Mouse (Mus musculus): ENCODE results near the gene H2-D1.

Gene H2-D1

GRCm38 (mm10) chr17:35253293-35254093, 9.0 kb upstream of the H2-D1 start:
- in situ Hi-C loops (cut with MboI, MseI), result no loop called here

- in situ Hi-C loops (cut with MboI, MseI), result no loop called here
Measured at GRCm38 (mm10) chr17:35254241-35255098, 8.1 kb upstream of the H2-D1 start.

- in situ Hi-C loops (cut with MboI, MseI), result no loop called here
Measured at GRCm38 (mm10) chr17:35255301-35255700, 7.2 kb upstream of the H2-D1 start.

- in situ Hi-C loops (cut with MboI, MseI), result no loop called here
Measured at GRCm38 (mm10) chr17:35255704-35256103, 6.8 kb upstream of the H2-D1 start.

- in situ Hi-C loops (cut with MboI, MseI), result no loop called here
Measured at GRCm38 (mm10) chr17:35257378-35257777, 5.2 kb upstream of the H2-D1 start.

GRCm38 (mm10) chr17:35257824-35258491, 4.6 kb upstream of the H2-D1 start:
- in situ Hi-C loops (cut with MboI, MseI), result no loop called here

GRCm38 (mm10) chr17:35258492-35259478, 3.7 kb upstream of the H2-D1 start:
- in situ Hi-C loops (cut with MboI, MseI), result no loop called here

GRCm38 (mm10) chr17:35259621-35260020, 2.9 kb upstream of the H2-D1 start:
- in situ Hi-C loops (cut with MboI, MseI), result no loop called here

- in situ Hi-C loops (cut with MboI, MseI), result no loop called here
Measured at GRCm38 (mm10) chr17:35261651-35262050, 879 bp upstream of the H2-D1 start.

GRCm38 (mm10) chr17:35263523-35263883, 973 bp downstream of the H2-D1 start:
- in situ Hi-C loops (cut with MboI, MseI), result no loop called here

- in situ Hi-C loops (cut with MboI, MseI), result no loop called here
Measured at GRCm38 (mm10) chr17:35267399-35268086, 5.0 kb downstream of the H2-D1 start.

- in situ Hi-C loops (cut with MboI, MseI), result no loop called here
Measured at GRCm38 (mm10) chr17:35269653-35270347, 7.3 kb downstream of the H2-D1 start.

- in situ Hi-C loops (cut with MboI, MseI), result no loop called here
Measured at GRCm38 (mm10) chr17:35272249-35272648, 9.7 kb downstream of the H2-D1 start.

GRCm38 (mm10) chr17:35274770-35275169, 12.2 kb downstream of the H2-D1 start:
- in situ Hi-C loops (cut with MboI, MseI), result no loop called here

- in situ Hi-C loops (cut with MboI, MseI), result no loop called here
Measured at GRCm38 (mm10) chr17:35276304-35276864, 13.9 kb downstream of the H2-D1 start.

GRCm38 (mm10) chr17:35278049-35278448, 15.5 kb downstream of the H2-D1 start:
- in situ Hi-C loops (cut with MboI, MseI), result no loop called here

GRCm38 (mm10) chr17:35278957-35279688, 16.6 kb downstream of the H2-D1 start:
- in situ Hi-C loops (cut with MboI, MseI), result no loop called here

GRCm38 (mm10) chr17:35280276-35280675, 17.7 kb downstream of the H2-D1 start:
- in situ Hi-C loops (cut with MboI, MseI), result loop anchor here in 1 of 2 experiments (10.0 kb wide), 1 partner anchor 1565 kb away; no protein-coding TSS in a partner anchor
